Mouse (Mus musculus) bone marrow macrophage, adult 2 months (primary cell): ENCODE data around the gene Zfp712. TPM values are rescaled to one million over a fixed set of nuclear protein-coding genes. Genes with fewer than 3 reads are reported as not detected.
A peak's percentile ranks its signal among the peaks of the same experiment; 100 is the strongest.

ENCODE experiments used
- H3K27ac ChIP-seq: 2 replicates; pipeline ENCODE4 v1.5.1; 2012; ENCODE audit warnings: low read depth, low read length; ENCODE audit not compliant: insufficient read depth
- H3K4me1 ChIP-seq: 2 replicates; pipeline ENCODE4 v1.6.1; 2012; ENCODE audit warnings: low read length; ENCODE audit not compliant: control insufficient read depth, insufficient read depth
- H3K4me3 ChIP-seq: 2 replicates; pipeline ENCODE4 v1.5.1; 2012; ENCODE audit warnings: mild to moderate bottlenecking, low read length, moderate library complexity; ENCODE audit not compliant: insufficient read depth
- CTCF ChIP-seq: IDR thresholded peaks from 2 replicates; pipeline ENCODE4 v1.5.1; 2012; ENCODE audit warnings: low read depth, mild to moderate bottlenecking, low read length, moderate library complexity
- POLR2A ChIP-seq: IDR thresholded peaks from 2 replicates; pipeline ENCODE4 v1.6.1; 2012; ENCODE audit warnings: mild to moderate bottlenecking, low read depth, low read length, borderline replicate concordance
- polyA plus RNA-seq: library from polyadenylated mRNA; stranded (reverse); fragments of >200 nt; gene quantifications from 2 replicates; pipeline ENCODE4 v1.2.4, GENCODE M21; 2012; ENCODE audit not compliant: missing spikeins, insufficient read depth, insufficient read length

Zfp712 gene
- 0.83 and 1.4 TPM in 2 replicates for polyA plus RNA-seq

DNA sequence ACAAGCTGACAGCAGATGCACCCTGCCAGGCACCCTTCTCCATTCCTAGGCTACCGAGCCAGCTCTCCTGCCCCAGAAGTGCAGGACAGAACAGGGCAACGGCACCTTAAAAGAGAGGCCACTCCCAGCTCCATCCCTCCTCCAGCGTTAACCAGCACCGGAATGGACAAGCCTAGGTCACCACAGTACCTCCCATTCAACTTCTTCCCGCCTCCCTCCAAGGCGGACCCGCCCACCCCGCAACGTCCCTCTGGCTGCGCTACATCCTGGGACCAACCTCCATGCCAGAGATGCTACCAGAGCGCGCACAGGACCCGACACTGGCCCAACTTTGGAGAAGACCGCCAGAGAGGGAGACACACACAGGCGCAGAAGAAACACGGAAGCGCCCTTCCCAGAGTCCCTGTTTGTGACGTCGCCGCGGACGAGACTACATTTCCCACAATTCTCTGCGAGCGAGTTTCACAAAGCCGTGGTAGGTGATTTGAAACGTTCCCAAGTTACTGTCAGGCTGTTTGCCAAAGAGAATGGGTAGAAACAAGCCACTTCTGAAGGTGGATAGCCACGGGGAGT is at the start of gene Zfp712:
Gene Zfp712 (minus strand): TSS at position 385 of the 573 bp plus-strand sequence.
- H3K4me1 ChIP-seq = peaks cover 4% of the 10 kb centered on the region
- H3K27ac ChIP-seq = peak within 1 kb of the TSS; percentile 78
- TF ChIP-seq CTCF (no peak), POLR2A (no peak)

DNA sequence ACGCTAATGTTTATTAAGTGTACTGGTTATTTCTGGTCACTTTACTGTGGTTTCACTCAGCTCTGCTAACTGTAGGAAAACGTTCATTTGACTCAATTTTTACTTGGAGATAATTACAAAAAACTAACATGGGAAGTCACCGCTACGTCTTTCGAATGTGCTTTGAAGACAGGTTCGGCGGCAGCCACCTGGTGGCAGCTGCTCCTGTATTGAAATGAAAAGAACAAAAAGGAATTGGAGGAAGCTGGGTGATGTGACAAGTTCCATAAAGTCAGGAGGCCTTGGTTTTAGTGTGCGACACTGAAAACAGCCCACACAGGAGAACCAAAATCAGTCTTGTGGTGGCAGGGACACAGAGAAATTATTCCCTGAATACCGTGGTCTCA is 47.8 kb upstream of the Zfp712 start:
- no peak for TF ChIP-seq POLR2A
- peak; percentile 57; the same call in 1 of the 2 replicates for TF ChIP-seq CTCF
- H3K27ac ChIP-seq = no peak overlapping the region
- peaks cover 5% of the 10 kb centered on the region; the same call in 1 of the 2 replicates for H3K4me1 ChIP-seq
- peak overlapping the region; percentile 49 for H3K4me3 ChIP-seq

More for the DNA sequence above, at the start of gene Zfp712:
- peak within 1 kb of the TSS; percentile 74 for H3K4me3 ChIP-seq

DNA sequence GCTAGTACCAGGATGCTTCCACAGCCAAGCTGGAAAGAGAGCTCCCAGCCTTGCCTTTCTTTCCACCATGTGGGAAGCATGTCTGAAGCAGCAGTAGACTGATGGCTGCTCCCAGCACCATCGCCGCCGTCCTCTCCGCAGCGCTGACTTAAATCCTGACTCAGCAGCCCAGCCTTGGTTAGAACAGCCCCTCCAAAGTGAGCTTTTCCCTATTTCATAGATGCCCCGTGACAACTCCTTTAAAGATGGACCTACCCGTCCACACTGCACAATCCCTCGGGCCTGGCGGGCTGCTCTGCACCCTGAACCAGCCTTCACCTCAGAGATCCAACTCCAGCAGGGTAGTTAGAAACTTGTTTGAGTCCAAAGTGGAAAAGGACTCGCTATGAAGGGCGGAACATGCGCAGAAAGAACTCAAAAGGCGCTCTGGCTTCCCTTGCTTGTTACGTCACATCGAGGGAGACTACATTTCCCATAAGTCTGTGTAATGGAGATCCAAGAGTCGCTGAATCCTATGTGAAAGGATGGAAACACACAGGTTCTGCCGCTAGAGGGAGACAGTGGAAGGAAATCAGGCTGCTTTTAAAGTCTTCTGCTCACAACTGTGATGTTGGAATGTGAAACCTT is 47.3 kb upstream of the Zfp712 start, which contains the start of gene Gm28557:
Gene Gm28557 (minus strand): TSS at position 411 of the 627 bp plus-strand sequence.
- peaks cover 5% of the 10 kb centered on the region; the same call in 1 of the 2 replicates for H3K4me1 ChIP-seq
- TF ChIP-seq CTCF = no peak
- no peak for TF ChIP-seq POLR2A
- peak within 1 kb of the TSS; percentile 72 for H3K27ac ChIP-seq
- peak within 1 kb of the TSS; percentile 74 for H3K4me3 ChIP-seq

DNA sequence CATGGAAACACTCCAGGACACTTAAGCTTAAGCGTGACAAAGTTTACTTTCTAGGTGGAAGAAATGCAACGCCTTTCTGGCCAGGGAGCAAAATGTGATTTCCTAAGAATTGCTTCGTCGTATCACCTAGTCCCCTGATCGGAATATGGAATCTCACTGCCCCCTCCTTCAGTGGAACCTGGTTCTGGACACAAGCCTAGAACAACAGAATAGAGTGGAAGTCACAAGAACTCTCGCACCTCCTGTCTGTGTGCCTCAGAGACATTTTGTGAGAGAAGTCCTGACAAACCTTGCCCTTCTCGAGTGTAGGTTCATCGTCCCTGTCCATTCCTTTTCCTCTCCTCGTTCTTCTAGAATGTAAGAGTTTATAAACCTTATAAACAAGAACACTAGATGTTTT is 46.7 kb upstream of the Zfp712 start:
- H3K4me1 ChIP-seq = peaks cover 5% of the 10 kb centered on the region; the same call in 1 of the 2 replicates
- TF ChIP-seq POLR2A (no peak), CTCF (no peak)
- H3K4me3 ChIP-seq = peak overlapping the region; percentile 74
- peak overlapping the region; percentile 72; the same call in 1 of the 2 replicates for H3K27ac ChIP-seq

DNA sequence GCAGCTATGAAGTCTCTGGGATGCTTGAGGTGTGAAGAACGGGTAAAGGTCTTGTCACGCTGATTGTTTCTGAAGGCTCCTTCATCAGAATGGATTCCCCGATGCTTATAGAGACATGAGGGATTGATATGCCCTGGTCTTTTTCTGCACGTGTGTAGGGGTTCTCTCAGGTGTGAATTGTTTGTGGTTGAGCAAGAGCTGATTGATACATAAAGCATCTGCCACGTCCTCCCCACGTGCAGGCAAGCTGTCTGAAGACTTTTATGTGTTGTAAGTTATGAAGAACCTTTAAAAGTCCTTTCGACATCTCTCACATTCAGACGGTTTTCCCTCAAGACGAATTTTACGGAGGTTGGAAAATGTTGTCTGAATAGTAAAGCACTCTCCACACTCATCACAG is 36.9 kb upstream of the Zfp712 start, which contains the start of gene Zfp708:
Gene Zfp708 (minus strand): TSS at position 101 of the 400 bp plus-strand sequence.
- TF ChIP-seq POLR2A (no peak), CTCF (no peak)
- H3K4me1 ChIP-seq = no peaks in the 10 kb centered on the region

DNA sequence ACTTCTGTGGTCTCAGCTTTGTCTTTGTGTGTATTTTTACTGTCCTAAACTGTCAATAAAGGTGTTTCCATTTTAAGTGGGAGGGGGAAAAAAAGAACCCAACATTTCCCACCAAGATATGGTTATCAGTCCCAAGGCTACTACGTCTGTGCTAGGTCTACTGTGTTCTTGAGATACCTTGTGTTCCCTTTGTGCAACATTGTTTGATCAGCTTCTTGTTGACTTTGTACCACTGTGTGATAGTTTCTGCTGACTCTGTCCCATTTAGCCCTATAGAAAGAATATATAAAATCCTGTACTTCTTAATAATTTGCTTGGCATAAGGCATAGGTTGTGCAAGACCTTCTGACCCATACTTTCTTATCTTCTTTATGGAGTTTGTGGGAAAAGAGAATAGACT is 29.2 kb upstream of the Zfp712 start:
- H3K4me3 ChIP-seq = no peak overlapping the region
- TF ChIP-seq POLR2A (no peak), CTCF (no peak)
- H3K27ac ChIP-seq = no peak overlapping the region
- no peaks in the 10 kb centered on the region for H3K4me1 ChIP-seq

More for the DNA sequence above, 36.9 kb upstream of the Zfp712 start, which contains the start of gene Zfp708:
- no peak within 1 kb of the TSS for H3K27ac ChIP-seq
- H3K4me3 ChIP-seq = no peak within 1 kb of the TSS

DNA sequence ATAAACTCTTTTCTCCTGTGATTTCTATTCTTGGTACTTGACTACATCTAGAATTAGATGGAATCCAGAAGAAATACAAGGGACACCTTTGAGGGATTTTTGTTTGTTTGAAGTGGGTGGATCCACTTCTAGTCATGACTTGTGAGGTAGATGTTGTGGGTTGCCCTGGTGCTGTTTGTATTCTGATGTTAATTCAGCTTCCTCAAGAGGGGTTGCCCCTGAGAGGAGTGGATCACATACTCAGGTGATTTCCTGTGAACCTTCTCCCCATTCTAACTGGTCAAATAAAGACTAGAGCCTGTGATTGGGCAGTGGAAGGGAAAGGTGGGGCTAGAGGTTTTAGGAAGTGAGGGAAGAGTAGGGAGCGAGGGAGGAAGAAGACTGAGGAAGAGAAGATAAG is 21.0 kb upstream of the Zfp712 start:
- Histone ChIP-seq H3K4me3 (peak overlapping the region; percentile 92; the same call in 1 of the 2 replicates), H3K27ac (peak overlapping the region; percentile 93), H3K4me1 (peaks cover 7% of the 10 kb centered on the region; the same call in 1 of the 2 replicates)
- TF ChIP-seq CTCF (no peak), POLR2A (no peak)

DNA sequence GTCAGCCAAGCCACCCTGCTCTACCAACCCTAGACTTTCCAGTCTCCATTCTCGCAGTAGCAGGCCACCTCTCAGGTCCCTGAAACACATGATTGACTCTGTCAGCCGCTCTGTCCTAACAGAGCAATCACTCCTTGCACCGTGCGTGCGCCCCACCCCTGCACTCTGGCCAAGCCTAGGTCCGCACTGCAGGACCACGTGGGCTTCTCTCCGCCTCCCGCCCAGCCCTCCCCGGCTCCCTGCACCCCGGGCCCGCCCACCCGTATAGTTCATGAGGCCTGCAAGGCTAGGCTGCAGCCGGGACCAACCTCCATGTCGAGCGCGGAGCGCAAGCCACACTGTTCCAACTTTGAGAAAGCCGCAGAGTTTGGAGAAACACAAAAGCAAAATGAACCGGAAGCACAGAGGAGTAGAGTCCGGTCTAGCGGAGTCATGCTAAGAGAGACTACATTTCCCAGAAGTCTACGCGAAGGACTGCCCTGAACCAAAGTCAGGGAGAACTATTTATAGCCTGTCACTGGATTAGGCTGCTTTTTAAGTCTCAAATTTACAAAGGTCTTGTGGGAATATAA is 20.3 kb upstream of the Zfp712 start:
- Histone ChIP-seq H3K4me1 (peaks cover 7% of the 10 kb centered on the region; the same call in 1 of the 2 replicates), H3K4me3 (peak overlapping the region; percentile 92), H3K27ac (peak overlapping the region; percentile 93)
- TF ChIP-seq POLR2A (no peak), CTCF (no peak)

DNA sequence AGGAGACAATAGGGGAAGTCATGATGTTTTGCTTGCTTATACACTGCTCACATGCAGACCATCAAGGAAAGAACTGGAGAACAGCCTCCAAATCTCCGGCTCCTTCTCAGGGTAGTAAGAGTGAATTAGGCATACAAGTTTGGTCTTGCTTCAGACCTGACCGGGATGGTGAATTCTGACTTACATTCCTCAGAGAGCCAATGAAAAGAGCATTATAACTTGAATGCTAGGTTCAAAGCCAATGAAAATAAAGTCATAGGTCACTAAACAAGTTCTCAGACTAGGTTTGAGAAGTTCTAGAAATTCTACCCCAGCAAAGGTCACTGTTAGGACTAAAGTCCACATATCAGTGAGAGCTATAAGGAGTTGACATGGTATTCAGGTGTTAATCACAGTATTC is 16.3 kb upstream of the Zfp712 start:
- no peak overlapping the region for H3K4me3 ChIP-seq
- TF ChIP-seq CTCF (no peak), POLR2A (no peak)
- no peak overlapping the region for H3K27ac ChIP-seq
- H3K4me1 ChIP-seq = peaks cover 6% of the 10 kb centered on the region; the same call in 1 of the 2 replicates
